Mouse (Mus musculus): ENCODE measurements around the gene Muc2.

Gene Muc2

GRCm38 (mm10) chr7:141770521-141770920, 80.4 kb downstream of the Muc2 start:
- DNase-seq (ENCODE audit: low read depth) = peak; percentile 23

GRCm38 (mm10) chr7:141770988-141771387, 80.8 kb downstream of the Muc2 start:
- peak; percentile 75 for DNase-seq (ENCODE audit: low read depth)

GRCm38 (mm10) chr7:141772058-141772557, 82.0 kb downstream of the Muc2 start:
- no peak for DNase-seq (ENCODE audit: low read depth)

GRCm38 (mm10) chr7:141774855-141775254, 84.7 kb downstream of the Muc2 start:
- no peak for DNase-seq (ENCODE audit: low read depth)

- no peak for DNase-seq (ENCODE audit: low read depth)
Observed at GRCm38 (mm10) chr7:141776199-141776598, 86.1 kb downstream of the Muc2 start.

- no peak for DNase-seq (ENCODE audit: low read depth)
Observed at GRCm38 (mm10) chr7:141788677-141789452, 98.7 kb downstream of the Muc2 start, which contains the start of gene Muc5ac. Gene Muc5ac (plus strand): TSS chr7:141788972.

- DNase-seq (ENCODE audit: low read depth) = no peak
Observed at GRCm38 (mm10) chr7:141794251-141794650, 104.1 kb downstream of the Muc2 start.

- no peak for DNase-seq (ENCODE audit: low read depth)
Observed at GRCm38 (mm10) chr7:141803206-141803605, 113.1 kb downstream of the Muc2 start.

All from c-Kit-positive CD71-positive TER-119-negative erythroid progenitor cells, embryonic 14.5 days (primary cell).